Mouse (Mus musculus) erythroblast, embryonic 14.5 days (primary cell): ENCODE data around the gene Rnf169.

ENCODE experiments used
- GATA1 ChIP-seq: IDR thresholded peaks from 2 replicates; pipeline ENCODE4 v1.6.1; 2012; ENCODE audit warnings: low read length, inconsistent platforms, mixed read lengths
- TAL1 ChIP-seq: IDR thresholded peaks from 3 replicates; pipeline ENCODE4 v1.6.1; 2012; ENCODE audit warnings: low read length, inconsistent platforms, mixed read lengths

GRCm38 (mm10) chr7:100006411-100006810 lies 26.2 kb upstream of the Rnf169 start:
- TF ChIP-seq TAL1 (no peak), GATA1 (no peak)
